Mouse (Mus musculus): ENCODE measurements around the gene Gm28053. TPM values are rescaled to one million over a fixed set of nuclear protein-coding genes. Genes with fewer than 3 reads are reported as not detected.

The Gm28053 gene
- total RNA-seq, 2 experiments from 2014 or later = not detected

- no peak for DNase-seq
Measured at GRCm38 (mm10) chr6:48692962-48693361, 25.4 kb upstream of the Gm28053 start.

GRCm38 (mm10) chr6:48696830-48697554, 21.4 kb upstream of the Gm28053 start:
- DNase-seq = no peak

GRCm38 (mm10) chr6:48697555-48697930, 20.9 kb upstream of the Gm28053 start:
- no peak for DNase-seq

GRCm38 (mm10) chr6:48698066-48698856, 20.1 kb upstream of the Gm28053 start:
- no peak for DNase-seq

- no peak for DNase-seq
Measured at GRCm38 (mm10) chr6:48698888-48699287, 19.5 kb upstream of the Gm28053 start.

- peak; percentile 39 for DNase-seq
Measured at GRCm38 (mm10) chr6:48700251-48701075, 17.9 kb upstream of the Gm28053 start.

- no peak for DNase-seq
Measured at GRCm38 (mm10) chr6:48702146-48702545, 16.3 kb upstream of the Gm28053 start.

- no peak for DNase-seq
Measured at GRCm38 (mm10) chr6:48702601-48703000, 15.8 kb upstream of the Gm28053 start.

GRCm38 (mm10) chr6:48704146-48704545, 14.3 kb upstream of the Gm28053 start:
- no peak for DNase-seq

GRCm38 (mm10) chr6:48706130-48706529, 12.3 kb upstream of the Gm28053 start:
- no peak for DNase-seq

- DNase-seq = no peak
Measured at GRCm38 (mm10) chr6:48720326-48720725, 1.9 kb downstream of the Gm28053 start.

GRCm38 (mm10) chr6:48723468-48723867, 5.1 kb downstream of the Gm28053 start:
- no peak for DNase-seq

GRCm38 (mm10) chr6:48725476-48725875, 7.1 kb downstream of the Gm28053 start:
- no peak for DNase-seq

- no peak for DNase-seq
Measured at GRCm38 (mm10) chr6:48727761-48728160, 9.4 kb downstream of the Gm28053 start.

- no peak for DNase-seq
Measured at GRCm38 (mm10) chr6:48732864-48733304, 14.5 kb downstream of the Gm28053 start.

GRCm38 (mm10) chr6:48733660-48734059, 15.3 kb downstream of the Gm28053 start:
- DNase-seq = no peak

GRCm38 (mm10) chr6:48737053-48737452, 18.6 kb downstream of the Gm28053 start:
- DNase-seq = no peak

- no peak for DNase-seq
Measured at GRCm38 (mm10) chr6:48737688-48738087, 19.3 kb downstream of the Gm28053 start.

- DNase-seq = peak; percentile 38
Measured at GRCm38 (mm10) chr6:48738961-48739779, 20.8 kb downstream of the Gm28053 start, which contains the start of gene Gimap1. TSS of gene Gimap1 (plus strand) at chr6:48739054.

- DNase-seq = no peak
Measured at GRCm38 (mm10) chr6:48739780-48740055, 21.3 kb downstream of the Gm28053 start.

GRCm38 (mm10) chr6:48740501-48741169, 22.2 kb downstream of the Gm28053 start:
- no peak for DNase-seq
